Mouse (Mus musculus) MEL-GATA-1-ER (cell line): ENCODE results near the gene Pfas.
A peak's percentile ranks its signal among the peaks of the same experiment; 100 is the strongest.
"Not testable (repeated sequence)": the region's sequence is repeated elsewhere in the genome, so short reads cannot be mapped to it uniquely, and the experiment has no call there.

Experiments
- DNase-seq: peaks from one replicate; pipeline ENCODE4 v3.0.0-alpha.2; 2012; ENCODE audit warnings: low read depth; ENCODE audit errors: extremely low read depth

Pfas gene

DNA sequence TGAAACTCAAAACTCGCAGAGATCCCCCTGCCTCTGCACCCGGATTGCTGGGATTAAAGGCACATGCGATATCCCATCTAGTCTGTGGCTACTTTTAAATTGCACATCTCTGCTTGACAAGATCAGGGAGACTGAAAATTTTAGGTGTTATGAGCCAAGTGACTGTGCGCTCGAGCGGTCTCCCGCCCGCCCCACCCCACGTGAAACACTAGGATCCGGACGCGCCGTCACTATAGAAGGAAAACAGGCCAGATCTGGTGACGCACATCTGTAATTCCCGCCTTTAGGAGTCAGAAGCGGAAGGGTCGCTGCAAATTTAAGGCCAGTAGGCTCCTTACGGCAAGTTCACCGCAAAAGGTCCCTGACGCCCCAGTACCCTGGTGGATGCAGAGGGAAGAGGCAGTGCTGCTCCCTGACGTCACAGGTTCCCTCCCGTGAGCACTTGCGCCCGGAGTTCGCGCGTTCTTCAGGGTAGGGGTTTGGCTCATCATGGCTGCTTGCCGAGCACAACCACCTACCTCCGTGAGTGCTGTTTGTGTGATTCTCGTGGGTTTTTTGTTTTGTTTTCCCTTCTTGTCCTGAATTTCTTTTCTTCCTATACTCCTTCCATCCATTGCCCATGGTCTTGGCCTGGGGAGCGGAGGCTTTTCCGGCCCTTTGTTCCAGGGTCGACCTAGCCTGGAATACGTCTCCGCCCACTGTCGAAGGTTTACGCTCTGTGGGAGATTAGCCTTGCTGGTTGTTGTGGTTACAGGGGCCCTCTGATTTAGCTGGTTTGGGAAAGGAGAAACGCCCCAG lies 7.6 kb upstream of the Pfas start, which contains the start of gene Ctc1:
Gene Ctc1, plus strand, starts transcription at position 268 of the 798 bp plus-strand sequence.
- peak; percentile 94 for DNase-seq

DNA sequence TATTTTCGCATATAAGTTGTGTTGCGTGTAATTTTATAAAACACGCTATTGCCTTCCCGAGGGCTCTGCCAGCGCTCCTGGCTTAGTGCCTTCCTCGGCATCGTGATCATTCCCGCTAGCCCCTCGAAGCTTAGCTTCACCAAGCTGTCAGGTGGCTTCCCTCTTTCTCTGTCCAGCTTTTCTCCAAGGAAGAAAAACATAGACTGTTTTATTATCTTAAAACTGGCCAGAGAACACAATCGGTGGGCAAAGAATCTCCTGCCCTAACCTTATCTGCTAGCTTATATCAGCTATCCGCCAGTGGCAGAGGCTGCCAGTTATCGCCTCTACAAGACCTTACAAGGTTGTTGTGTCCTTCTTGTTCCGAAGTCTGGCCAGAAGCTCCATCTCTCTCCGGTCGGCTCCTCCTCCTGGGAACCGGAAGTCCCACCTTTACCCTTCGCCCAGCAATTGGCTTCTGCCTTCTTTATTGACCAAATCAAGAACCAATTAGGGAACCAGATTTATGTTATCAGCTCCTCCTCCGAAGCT lies 3.9 kb upstream of the Pfas start:
- peak; percentile 97 for DNase-seq

DNA sequence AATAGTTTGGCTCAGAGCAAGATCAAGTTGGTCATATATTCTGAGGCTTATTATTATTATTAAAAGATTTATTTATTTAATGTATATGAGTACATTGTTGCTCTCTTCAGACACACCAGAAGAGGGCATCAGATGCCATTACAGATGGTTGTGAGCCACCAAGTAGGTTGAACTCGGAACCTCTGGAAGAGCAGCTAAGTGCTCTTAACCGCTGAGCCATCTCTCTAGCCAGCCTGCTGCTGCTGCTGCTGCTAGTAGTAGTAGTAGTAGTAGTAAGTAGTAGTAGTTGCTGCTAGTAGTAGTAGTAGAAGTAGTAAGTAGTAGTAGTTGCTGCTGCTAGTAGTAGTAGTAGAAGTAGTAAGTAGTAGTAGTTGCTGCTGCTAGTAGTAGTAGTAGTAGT lies 3.2 kb upstream of the Pfas start:
- not testable (repeated sequence) for DNase-seq

DNA sequence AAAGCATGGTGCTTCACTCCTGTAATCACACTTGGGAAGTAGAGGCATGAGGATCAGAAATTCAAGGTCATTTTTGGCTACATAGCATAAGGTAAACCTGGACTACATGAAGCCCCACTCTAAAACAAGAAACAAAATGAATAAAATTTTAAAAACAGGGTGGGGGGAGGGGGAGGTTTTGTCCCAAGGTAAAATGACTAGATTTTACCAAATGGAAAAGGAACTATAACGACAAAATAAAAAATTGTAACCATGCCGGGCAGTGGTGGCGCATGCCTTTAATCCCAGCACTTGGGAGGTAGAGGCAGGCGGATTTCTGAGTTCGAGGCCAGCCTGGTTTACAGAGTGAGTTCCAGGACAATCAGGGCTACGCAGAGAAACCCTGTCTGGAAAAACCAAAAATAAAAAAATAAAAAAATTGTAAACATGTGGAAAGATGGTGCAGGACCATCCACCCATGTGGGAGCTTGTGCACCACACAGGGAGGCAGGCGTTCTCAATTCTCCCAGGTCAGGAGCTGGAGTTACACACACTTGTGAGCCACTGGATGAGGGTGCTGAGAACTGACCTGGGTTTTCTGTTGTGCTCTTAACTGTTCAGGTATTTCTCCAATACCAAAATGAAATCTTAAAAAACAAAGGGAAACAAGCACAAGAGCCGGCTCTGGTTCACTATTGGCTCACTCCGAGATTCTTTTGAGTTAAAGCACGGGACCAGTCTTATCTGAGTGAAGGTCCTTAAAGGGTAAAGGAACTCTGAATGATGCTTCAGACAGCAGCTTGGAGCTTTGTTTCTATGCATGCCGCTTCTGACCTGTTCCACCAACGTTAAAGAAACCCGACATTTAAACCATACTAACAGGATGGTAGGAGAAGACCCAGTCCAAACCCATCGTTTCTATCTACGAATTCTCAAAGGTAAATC lies 2.4 kb upstream of the Pfas start:
- no peak for DNase-seq

DNA sequence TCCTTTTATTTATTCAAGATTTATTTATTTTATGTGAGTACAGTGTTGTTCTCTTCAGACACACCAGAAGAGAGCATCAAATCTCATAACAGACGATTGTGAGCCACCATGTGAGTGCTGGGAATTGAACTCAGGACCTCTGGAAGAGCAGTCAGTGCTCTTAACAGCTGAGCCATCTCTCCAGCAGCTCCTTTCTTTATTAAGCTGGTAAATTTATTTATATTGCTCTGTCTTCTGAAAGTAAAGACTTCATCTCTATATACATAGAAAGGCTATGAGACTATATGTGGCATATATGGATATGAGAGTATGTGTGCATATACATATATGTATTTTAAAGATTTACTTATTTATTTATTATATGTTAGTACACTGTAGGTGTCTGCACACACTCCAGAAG lies 1.2 kb upstream of the Pfas start:
- no peak for DNase-seq

DNA sequence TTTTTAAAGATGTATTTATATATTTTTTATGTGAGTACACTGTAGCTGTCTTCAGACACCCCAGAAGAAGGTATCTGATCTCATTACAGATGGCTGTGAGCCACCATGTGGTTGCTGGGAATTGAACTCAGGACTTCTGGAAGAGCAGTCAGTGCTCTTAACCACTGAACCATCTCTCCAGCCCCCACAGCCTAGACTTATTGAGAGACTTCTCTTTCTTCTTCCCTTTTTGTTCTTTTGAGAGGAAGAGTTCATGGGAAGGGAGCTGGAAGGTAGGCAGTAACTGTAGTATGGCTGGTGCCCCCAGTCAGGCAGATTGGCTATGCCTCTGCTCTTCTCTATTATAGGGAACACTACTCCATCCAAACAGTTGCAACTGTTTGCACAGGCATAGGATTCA lies 1.7 kb downstream of the Pfas start:
- DNase-seq = not testable (repeated sequence)

DNA sequence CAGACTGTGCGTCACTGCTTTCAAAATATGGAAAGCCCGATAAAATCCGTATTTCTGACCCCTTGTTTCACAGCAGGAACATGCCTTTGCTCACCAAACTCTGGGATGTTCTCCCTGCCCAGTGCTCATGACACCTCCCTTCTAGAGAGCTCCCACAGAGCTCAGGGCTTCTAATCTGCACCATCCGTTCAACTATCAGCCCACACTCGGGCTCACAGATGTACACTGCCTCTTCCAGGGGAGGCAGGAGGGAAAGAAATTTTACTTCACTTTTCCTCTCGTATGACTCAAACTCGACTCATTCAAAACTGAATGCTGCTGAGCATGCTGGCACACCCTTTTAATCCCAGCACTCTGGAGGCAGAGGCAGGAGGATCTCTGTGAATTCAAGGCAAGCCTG lies 3.1 kb downstream of the Pfas start:
- DNase-seq = no peak

DNA sequence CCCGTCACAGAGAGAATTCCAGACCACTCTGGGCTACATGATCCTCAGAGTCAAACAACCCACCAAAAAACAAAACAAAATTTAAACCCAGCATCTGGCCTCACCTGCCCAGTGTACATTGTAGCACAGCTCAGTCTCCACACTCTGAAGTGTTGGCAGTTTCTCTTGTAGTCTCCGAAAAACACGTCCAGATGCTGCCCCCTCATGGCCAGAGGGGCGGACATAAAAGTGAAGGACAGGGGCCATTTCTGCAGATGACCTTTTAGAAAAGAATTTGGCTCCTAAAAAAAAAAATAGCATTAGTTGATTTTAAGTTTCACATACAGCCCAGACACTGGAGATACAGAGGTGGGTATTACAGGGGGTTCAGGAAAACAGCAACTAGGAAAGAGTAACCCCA lies 4.7 kb downstream of the Pfas start:
- DNase-seq = no peak

DNA sequence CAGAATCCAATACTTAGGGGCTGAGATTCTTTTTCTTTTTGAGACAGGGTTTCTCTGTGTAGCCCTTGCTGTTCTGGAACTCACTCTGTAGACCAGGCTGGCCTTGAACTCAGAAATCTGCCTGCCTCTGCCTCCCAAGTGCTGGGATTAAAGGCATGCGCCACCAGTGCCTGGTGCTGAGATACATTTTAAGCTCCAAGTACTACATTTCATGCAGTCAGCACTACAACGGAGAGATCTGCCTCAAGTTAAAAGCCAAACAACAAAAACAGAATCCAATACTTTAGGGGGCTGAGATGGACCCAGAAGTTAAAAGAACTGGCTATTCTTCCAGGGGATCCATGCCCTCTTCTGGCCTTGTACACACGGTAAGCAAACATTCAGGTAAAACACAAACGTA lies 5.5 kb downstream of the Pfas start:
- not testable (repeated sequence) for DNase-seq

DNA sequence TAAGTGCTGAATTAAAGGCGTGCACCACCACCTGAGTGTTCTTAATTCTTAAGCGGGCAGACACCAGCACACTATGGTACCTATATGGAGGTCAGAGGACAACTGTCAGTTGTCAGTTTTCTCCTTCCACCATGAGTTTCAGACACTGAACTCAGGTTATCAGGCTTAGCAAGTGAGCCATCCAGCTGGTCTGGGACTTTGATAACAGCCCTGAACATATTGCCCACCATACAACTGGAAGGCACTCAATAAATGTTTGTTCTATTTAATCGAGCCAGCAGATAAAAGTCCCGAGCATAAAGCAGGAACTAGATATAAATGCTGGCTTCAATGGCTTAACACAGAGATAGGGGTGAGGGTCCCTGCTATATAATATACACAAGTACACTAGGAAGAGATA lies 11.2 kb downstream of the Pfas start:
- no peak for DNase-seq

DNA sequence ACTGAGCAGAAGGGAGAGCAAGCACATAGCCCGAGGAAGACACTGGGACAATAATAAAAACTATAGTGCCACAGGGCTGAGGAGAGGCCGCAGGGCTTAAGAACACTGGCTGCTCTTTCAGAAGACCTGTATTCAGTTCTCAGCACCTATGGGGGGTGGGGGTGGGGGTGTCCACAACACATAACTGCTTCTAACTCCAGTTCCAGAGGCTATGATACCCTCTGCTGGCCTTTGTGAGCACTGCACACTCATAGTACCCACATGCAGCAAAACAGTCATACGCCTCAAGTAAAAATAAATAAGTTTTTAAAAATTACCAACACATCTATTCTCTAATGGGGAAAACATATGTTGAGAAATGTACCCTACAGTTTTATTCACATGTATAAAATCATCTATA lies 13.9 kb downstream of the Pfas start:
- DNase-seq = no peak

DNA sequence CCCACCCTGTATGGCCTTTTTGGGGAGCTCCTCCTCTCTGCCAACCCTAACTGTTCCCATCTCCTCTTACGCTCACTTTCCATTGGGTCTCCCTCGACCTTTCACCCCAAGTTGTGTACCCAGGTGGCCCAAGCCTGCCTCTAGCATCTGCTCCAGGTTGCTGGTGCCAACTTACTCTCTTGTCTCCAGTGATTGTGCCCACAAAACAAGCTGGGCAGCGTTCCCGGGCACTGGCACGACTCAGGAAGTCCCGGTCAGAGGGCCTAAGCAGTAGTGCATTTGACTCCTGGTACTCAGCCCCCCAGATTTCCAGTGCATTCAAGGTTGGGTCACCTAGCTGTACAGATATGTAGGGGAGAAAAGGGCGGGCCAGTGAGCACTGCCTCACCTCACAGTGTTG lies 15.1 kb downstream of the Pfas start:
- DNase-seq = no peak

DNA sequence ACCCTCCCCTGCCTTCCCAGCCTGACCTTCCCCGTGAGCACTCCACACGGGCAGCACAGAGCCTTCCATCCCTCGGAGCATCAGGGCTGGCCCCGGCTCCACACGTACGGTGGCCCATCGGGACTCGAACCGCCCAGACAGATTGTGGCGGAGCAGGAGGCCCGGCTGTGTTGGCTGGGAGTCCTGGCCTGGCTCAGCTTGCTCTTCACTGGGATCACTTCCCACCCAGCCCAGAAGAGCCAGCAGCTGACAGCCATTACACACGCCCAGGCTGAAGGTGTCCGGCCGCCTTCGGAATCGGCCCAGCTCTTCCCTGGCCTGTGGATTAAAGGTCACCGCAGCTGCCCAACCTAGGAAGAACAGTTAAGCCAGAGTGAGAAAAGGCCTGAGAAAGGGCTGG lies 19.9 kb downstream of the Pfas start:
- DNase-seq = no peak

DNA sequence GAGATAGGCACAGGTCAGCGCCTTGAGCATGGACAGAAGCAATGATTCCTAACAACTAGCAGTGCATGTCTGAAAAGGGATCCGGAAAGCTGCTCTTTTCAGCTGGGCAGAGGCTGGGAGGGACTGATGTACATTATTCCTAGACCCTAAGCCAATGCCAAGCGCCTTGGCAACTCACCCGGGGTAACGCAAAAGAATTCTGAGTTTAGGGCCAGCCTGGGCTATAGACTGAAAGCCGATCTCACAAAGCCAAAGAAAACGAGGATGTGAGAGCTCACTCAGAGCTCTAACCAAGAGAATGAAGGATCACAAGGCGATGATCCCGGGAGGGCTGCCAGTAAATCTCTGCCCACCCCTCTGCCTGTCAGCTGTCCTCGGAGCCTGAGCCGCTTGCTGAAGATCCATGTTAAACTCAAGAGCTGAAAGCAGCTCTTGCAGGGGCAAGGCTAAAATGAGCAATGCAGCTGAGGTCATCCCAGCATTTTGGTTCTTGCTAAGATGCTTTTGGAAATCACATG lies 20.8 kb downstream of the Pfas start:
- DNase-seq = no peak

DNA sequence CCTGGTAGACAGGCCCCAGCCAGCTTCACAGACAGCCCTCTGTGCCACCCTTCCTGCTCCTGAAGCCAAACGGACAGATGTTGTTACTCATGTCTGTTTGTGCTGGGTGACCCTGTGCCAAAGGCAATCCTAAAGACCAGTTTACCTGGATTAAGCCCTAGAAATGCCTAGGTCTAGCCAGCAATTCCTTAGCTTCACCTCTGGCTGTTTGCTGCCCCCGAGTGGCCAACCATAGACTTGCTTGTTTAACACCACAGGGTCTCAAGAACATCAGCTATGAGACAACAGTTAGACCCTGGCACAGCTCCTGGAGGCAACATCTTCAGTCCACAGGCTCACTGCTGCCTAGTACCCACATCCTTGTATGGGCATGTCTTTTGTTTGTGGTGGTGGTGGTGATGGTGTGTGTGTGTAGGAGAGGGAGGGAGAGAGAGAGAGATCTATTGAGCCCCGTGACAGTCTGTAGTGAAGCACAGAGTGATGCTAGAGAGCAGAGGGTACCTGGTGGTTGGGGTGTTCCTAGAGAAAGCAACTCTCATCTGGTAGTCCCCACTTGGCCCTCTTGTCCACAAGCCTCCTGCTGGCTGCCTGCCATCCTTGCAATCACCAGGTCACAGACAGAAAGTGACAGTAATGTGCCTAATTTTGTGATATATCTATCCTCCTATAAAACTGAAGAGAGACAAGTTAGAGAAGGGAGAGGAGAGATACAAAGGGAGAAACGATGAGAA lies 25.5 kb downstream of the Pfas start:
- DNase-seq = no peak

DNA sequence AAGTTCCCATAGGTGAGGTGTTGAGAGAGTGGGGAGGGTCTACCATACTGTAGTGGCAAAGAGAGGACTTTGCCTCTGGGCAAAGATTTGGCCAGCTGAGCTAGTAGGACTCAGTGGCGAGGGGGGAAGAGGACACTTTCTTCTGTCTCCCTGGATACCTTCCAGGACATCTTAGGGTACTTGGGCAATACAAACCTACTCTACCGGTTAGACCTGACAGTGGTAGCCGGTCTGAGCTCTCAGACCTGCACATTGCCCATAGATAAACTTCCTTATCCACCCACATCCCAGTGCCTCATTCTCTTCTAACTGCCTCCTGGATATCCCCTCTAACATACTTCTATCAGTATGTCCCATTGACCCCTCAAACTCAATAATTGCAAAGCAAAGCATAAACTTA lies 27.3 kb downstream of the Pfas start:
- DNase-seq = no peak

DNA sequence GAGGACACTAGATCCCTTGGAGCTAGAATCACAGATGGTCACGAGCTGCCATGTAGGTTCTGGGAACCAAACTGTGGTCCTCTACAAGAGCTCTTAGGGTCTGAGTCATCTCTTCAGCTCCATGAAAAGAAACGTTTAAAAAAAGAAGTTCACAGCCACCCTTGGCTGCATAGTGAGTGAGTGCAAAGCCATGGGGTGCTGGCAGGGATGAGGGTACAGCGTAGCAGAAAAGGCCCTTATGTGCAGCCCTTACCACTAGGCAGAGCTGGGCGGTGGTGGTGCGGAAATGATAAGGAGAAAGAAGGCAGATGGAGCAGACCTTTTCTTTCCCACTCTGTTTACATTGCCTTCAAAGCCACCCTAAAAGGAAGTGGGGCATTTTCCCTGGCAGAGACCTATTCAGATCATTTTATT lies 28.9 kb downstream of the Pfas start:
- DNase-seq = peak; percentile 75

DNA sequence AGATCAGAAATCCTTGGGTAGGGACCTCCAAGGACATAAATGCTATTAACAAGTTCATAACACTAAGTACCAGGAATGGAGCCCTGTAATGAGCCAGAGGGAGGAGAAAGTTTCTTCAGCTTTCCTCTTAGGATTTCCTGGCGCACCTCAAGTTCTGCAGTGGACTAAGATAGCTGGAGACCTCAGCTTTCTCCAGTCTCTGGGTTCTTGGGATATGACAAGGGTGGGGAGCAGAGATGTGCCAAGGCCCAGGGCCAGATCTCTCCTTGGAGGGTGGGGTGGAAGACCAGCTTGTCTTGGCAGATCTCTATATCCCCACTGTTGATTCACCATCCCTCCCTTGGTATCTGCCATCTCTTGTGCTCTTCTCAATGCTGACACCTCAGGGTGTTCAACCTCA lies 32.7 kb downstream of the Pfas start:
- no peak for DNase-seq

DNA sequence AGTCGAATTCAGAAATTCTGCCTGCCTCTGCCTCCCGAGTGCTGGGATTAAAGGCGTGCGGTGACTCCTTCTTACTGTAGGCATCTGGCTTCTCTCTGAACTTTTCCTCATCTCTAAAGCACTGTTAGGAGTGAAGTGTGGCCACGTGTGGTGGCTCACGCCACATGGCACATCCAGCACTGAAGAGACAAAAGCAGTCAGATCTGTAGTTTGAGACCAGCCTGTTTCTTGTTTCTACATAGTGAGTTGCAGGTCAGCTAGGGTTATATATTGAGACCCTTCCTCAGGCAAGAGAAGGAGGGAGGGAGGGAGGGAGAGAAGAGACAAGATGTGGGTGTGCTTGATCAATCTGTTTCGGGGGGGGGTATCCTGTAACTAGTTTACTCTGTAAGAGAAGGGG lies 33.2 kb downstream of the Pfas start, which contains the start of gene Rangrf:
Gene Rangrf, minus strand, starts transcription at position 101 of the 400 bp plus-strand sequence.
- no peak for DNase-seq

DNA sequence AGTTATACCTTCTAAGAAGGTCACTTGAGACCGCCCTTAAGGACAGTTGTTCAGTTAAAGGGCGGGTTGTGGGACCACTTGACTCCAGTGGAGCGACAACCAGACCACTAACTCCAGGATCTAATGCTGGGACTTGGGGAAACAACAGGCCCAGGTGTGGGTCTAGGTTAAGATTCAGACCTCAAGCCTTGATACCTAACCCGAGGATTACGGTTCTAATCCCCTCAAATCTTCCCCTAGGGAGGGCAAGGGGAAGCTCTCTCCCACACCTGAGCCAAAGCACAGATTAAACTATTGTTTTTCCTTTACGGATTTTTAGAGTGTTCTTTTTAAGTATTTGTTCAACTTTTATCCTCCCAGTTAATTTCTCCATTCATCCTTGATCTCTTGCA lies 34.2 kb downstream of the Pfas start:
- no peak for DNase-seq
